Mouse (Mus musculus): ENCODE results near the gene Olfr99.

- TF ChIP-seq CTCF (IDR thresholded peaks at IDR 0.05; ENCODE audit: low read depth, low read length) (no peak), GATA2 (IDR thresholded peaks at IDR 0.05; ENCODE audit: borderline replicate concordance, low read depth, low read length) (no peak), GATA1 (IDR thresholded peaks at IDR 0.05; ENCODE audit: borderline replicate concordance, low read length) (no peak), TAL1 (conservative IDR thresholded peaks at IDR 0.05; ENCODE audit: low read depth, low read length) (no peak), POLR2AphosphoS5 (IDR thresholded peaks at IDR 0.05; ENCODE audit: insufficient replicate concordance, low read depth, low read length) (no peak)
Observed at GRCm38 (mm10) chr17:37270058-37270701, 13.1 kb downstream of the Olfr99 start, which contains the start of gene H2-M3.

Measured in G1E (cell line).